Mouse (Mus musculus) lung, postnatal 0 days (tissue): ENCODE measurements around the gene Lrrc57. TPM values are rescaled to one million over a fixed set of nuclear protein-coding genes. Genes with fewer than 3 reads are reported as not detected.

ENCODE experiments used
- ATAC-seq: fragments of 200-750 bp; cut with Nextera tagmentation; 2 replicates; pipeline ENCODE4 v1.8.0; 2017; ENCODE audit warnings: moderate library complexity
- DNase-seq: peaks from one replicate; pipeline ENCODE4 v3.0.0-alpha.2; 2016; ENCODE audit warnings: low spot score
- H3K27ac ChIP-seq: fragments of 300-500 bp; sonication (generic); 2 replicates; pipeline ENCODE4 v1.5.1; 2014; ENCODE audit warnings: antibody characterized with exemption, mild to moderate bottlenecking, low read length, mixed read lengths
- H3K27me3 ChIP-seq: fragments of 300-500 bp; sonication (generic); replicated peaks from 2 replicates; pipeline ENCODE4 v1.6.1; 2014; ENCODE audit warnings: low read length, mixed read lengths; ENCODE audit not compliant: insufficient read depth
- H3K36me3 ChIP-seq: fragments of 300-500 bp; sonication (generic); 2 replicates; pipeline ENCODE4 v1.6.1; 2014; ENCODE audit warnings: low read length, mixed read lengths; ENCODE audit not compliant: insufficient read depth
- H3K4me1 ChIP-seq: fragments of 300-500 bp; sonication (generic); 2 replicates; pipeline ENCODE4 v1.6.1; 2014; ENCODE audit warnings: antibody characterized with exemption, low read depth, low read length, mixed read lengths; ENCODE audit not compliant: insufficient read depth
- H3K4me2 ChIP-seq: fragments of 300-500 bp; sonication (generic); replicated peaks from 2 replicates; pipeline ENCODE4 v1.6.1; 2014; ENCODE audit warnings: low read depth, mild to moderate bottlenecking, low read length, moderate library complexity, mixed read lengths
- H3K4me3 ChIP-seq: fragments of 300-500 bp; sonication (generic); 2 replicates; pipeline ENCODE4 v1.5.1; 2014; ENCODE audit warnings: low read depth, low read length
- H3K9ac ChIP-seq: fragments of 300-500 bp; sonication (generic); replicated peaks from 2 replicates; pipeline ENCODE4 v1.6.1; 2014; ENCODE audit warnings: low read depth, mild to moderate bottlenecking
- H3K9me3 ChIP-seq: fragments of 300-500 bp; sonication (generic); 2 replicates; pipeline ENCODE4 v1.6.1; 2016; ENCODE audit warnings: low read length, mixed read lengths
- CTCF ChIP-seq: IDR thresholded peaks from 2 replicates; pipeline ENCODE4 v1.5.1; 2016; ENCODE audit warnings: antibody characterized with exemption, mild to moderate bottlenecking
- EP300 ChIP-seq: IDR thresholded peaks from 2 replicates; pipeline ENCODE4 v1.6.1; 2016; ENCODE audit warnings: antibody characterized with exemption, mild to moderate bottlenecking, control low read depth
- WGBS: fragments of 180-500 bp; shearing (Covaris S2); extraction: QIAGEN DNeasy Blood & Tissue Kit; methylation state at CpG from one replicate; pipeline ENCODE4 v1.1.7; 2014; 5-methylcytosine and 5-hydroxymethylcytosine counted together
- polyA plus RNA-seq: library from polyadenylated mRNA; unstranded; fragments of >200 nt; fragmentation: Nextera tagmentation; extraction: Ambion mirVana; gene quantifications from 2 replicates; pipeline ENCODE4 v1.2.1, GENCODE M21; 2015

The Lrrc57 gene
- polyA plus RNA-seq, 1 experiment from 2014 or later: 24.7 TPM

DNA sequence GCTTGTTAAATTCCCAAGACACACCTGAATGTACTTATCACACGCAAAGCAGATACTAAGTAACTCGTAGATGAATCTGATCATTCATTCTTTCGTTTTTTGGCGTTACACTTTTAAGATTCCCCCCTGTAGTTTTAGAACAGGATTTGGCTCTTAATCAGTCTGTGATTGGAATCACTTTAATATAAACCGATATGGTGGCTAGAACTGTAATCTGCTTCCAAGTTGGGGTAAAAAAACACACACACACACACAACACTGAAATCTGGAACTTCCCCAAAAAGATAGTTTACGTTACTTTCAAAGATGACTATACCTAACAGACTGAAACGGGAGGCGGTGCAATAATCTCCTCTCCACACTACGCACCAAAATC, 46.5 kb downstream of the Lrrc57 start:
- TF ChIP-seq CTCF (no peak), EP300 (no peak)
- WGBS: 14% methylated on average over 9 of the region's 9 CpGs

DNA sequence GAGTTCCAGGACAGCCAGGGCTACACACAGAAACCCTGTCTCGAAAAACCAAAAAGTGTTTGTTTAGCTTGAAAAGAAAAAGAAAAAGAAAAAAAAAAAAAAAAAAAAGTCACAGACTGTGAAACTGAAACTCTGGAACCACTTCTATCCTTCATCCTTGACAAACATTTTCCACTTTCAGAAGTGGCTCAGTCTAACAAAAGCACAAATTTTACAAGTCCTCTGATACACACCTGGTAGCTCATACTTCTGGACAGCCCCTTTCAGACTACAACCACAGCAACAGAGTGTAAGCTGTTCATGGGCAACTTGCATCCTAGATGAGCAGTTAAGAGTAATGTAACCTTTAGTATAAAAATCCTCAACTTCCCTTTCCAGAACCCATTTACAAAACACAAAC, 47.8 kb downstream of the Lrrc57 start:
- Histone ChIP-seq H3K4me2 (no peak overlapping the region), H3K4me1 (peaks cover 2% of the 10 kb centered on the region; the same call in 1 of the 2 replicates), H3K27ac (peak overlapping the region; percentile 20; the same call in 1 of the 2 replicates), H3K9ac (no peak overlapping the region), H3K9me3 (no peaks in the 10 kb centered on the region), H3K27me3 (no peaks in the 10 kb centered on the region), H3K4me3 (no peak overlapping the region), H3K36me3 (no peaks in the 10 kb centered on the region)
- no peak for DNase-seq
- ATAC-seq: no peak
- 79% methylated on average over 1 of the region's 1 CpGs for WGBS
- TF ChIP-seq EP300 (no peak), CTCF (no peak)

More for the DNA sequence above, 46.5 kb downstream of the Lrrc57 start:
- H3K9ac ChIP-seq: peak overlapping the region; percentile 91
- H3K36me3 ChIP-seq: no peaks in the 10 kb centered on the region
- no peaks in the 10 kb centered on the region for H3K27me3 ChIP-seq
- DNase-seq: no peak
- peak overlapping the region; percentile 78 for H3K4me2 ChIP-seq
- no peak for ATAC-seq
- peak overlapping the region; percentile 59; the same call in 1 of the 2 replicates for H3K27ac ChIP-seq
- peaks cover 2% of the 10 kb centered on the region; the same call in 1 of the 2 replicates for H3K4me1 ChIP-seq
- H3K9me3 ChIP-seq: no peaks in the 10 kb centered on the region
- H3K4me3 ChIP-seq: peak overlapping the region; percentile 90

DNA sequence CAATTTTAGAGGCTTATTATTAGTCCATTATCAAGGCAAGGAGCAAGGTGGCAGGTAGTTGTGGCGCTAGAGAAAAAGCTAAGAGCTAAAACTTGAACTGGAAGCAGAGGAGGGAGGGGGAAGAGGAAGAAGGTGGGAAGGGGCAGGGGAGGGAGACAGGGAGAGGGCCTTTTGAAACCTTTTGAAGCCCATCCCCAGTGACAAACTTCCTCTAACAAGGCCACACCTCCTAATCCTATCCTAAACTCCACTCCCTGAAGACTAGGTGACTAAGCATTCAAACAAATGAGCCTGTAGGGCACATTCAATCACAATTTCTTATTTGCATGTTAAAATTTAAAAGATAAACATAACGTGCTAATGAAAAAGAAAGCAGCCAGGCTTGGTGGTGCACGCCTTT, 50.5 kb downstream of the Lrrc57 start:
- Histone ChIP-seq H3K36me3 (no peaks in the 10 kb centered on the region), H3K9me3 (no peaks in the 10 kb centered on the region), H3K27ac (no peak overlapping the region), H3K4me3 (no peak overlapping the region), H3K9ac (no peak overlapping the region), H3K4me1 (peaks cover 2% of the 10 kb centered on the region; the same call in 1 of the 2 replicates), H3K4me2 (no peak overlapping the region), H3K27me3 (no peaks in the 10 kb centered on the region)
- WGBS: 77% methylated on average over 3 of the region's 3 CpGs
- peak; percentile 25 for DNase-seq
- no peak for ATAC-seq
- TF ChIP-seq CTCF (no peak), EP300 (no peak)

DNA sequence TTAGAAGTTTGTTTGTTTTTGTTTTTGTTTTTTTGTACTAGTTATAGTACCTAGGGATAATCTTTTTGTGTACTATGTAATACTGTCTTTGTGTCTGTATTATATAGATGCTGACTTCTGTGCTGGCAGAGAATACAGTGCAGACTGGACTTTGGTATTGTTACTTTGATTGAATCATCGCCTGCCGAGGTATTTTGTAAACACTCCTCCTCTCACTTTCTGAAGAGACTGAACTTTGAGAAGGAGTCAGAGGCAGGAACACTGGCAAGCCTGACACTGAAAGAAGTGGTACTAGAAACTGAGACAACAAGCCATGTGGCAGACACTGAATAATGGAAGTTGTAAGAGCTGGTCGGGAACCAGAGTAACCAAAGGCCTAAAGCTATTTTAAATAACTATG, 52.5 kb downstream of the Lrrc57 start:
- no peak for DNase-seq
- no peak for TF ChIP-seq EP300
- no peak for TF ChIP-seq CTCF
- Histone ChIP-seq H3K27me3 (no peaks in the 10 kb centered on the region), H3K4me3 (no peak overlapping the region), H3K9me3 (no peaks in the 10 kb centered on the region), H3K27ac (no peak overlapping the region), H3K4me2 (no peak overlapping the region), H3K4me1 (no peaks in the 10 kb centered on the region), H3K9ac (no peak overlapping the region), H3K36me3 (no peaks in the 10 kb centered on the region)
- ATAC-seq: no peak
- 31% methylated on average over 3 of the region's 3 CpGs for WGBS

Other genes with a start within 250 kb of the Lrrc57 start
- gene Ganc, start 205.6 kb downstream of the Lrrc57 start, polyA plus RNA-seq: 10.9 and 11.5 TPM in 2 replicates
- 12.0 and 14.0 TPM in 2 replicates for gene Tmem87a, start 205.4 kb downstream of the Lrrc57 start, polyA plus RNA-seq
- gene Capn3, start 153.5 kb downstream of the Lrrc57 start, polyA plus RNA-seq: 0.55 and 0.92 TPM in 2 replicates
- 28.2 and 28.5 TPM in 2 replicates for gene Zfp106, start 45.7 kb downstream of the Lrrc57 start, polyA plus RNA-seq
- 40.0 and 48.0 TPM in 2 replicates for gene Snap23, start 41.8 kb downstream of the Lrrc57 start, polyA plus RNA-seq
- 13.2 and 14.2 TPM in 2 replicates for gene Haus2, start 137 bp downstream of the Lrrc57 start, polyA plus RNA-seq
- 15.4 and 17.8 TPM in 2 replicates for gene Stard9, start 19.6 kb upstream of the Lrrc57 start, polyA plus RNA-seq
- gene Cdan1, start 240.6 kb upstream of the Lrrc57 start, polyA plus RNA-seq: 3.9 and 4.0 TPM in 2 replicates
- 1.7 and 2.1 TPM in 2 replicates for gene Ttbk2, start 241.1 kb upstream of the Lrrc57 start, polyA plus RNA-seq